Mouse (Mus musculus) adrenal gland, postnatal 25 days (tissue): ENCODE results near the gene A930018P22Rik. TPM values are rescaled to one million over a fixed set of nuclear protein-coding genes. Genes with fewer than 3 reads are reported as not detected.
A peak's percentile ranks its signal among the peaks of the same experiment; 100 is the strongest.
"Not testable (repeated sequence)": the region's sequence is repeated elsewhere in the genome, so short reads cannot be mapped to it uniquely, and the experiment has no call there.

Source experiments
- DNase-seq: peaks from one replicate; pipeline ENCODE4 v3.0.0; 2021; ENCODE audit warnings: mixed read lengths
- long read RNA-seq: library from polyadenylated mRNA; stranded (forward); transcript quantifications from one replicate; pipeline ENCODE4 v2.0.0, GENCODE M21; 2021
- total RNA-seq: library from RNA; stranded (reverse); gene quantifications from 2 replicates; pipeline ENCODE4 v1.2.3, GENCODE M21; 2021

Gene A930018P22Rik
- 0.79 and 2.4 TPM in 2 replicates for total RNA-seq
- long read RNA-seq, partial matches to known transcripts = 0 of 1 reads
- long read RNA-seq, other reads (novel, unspliced or antisense) = 0 of 1 reads

DNA sequence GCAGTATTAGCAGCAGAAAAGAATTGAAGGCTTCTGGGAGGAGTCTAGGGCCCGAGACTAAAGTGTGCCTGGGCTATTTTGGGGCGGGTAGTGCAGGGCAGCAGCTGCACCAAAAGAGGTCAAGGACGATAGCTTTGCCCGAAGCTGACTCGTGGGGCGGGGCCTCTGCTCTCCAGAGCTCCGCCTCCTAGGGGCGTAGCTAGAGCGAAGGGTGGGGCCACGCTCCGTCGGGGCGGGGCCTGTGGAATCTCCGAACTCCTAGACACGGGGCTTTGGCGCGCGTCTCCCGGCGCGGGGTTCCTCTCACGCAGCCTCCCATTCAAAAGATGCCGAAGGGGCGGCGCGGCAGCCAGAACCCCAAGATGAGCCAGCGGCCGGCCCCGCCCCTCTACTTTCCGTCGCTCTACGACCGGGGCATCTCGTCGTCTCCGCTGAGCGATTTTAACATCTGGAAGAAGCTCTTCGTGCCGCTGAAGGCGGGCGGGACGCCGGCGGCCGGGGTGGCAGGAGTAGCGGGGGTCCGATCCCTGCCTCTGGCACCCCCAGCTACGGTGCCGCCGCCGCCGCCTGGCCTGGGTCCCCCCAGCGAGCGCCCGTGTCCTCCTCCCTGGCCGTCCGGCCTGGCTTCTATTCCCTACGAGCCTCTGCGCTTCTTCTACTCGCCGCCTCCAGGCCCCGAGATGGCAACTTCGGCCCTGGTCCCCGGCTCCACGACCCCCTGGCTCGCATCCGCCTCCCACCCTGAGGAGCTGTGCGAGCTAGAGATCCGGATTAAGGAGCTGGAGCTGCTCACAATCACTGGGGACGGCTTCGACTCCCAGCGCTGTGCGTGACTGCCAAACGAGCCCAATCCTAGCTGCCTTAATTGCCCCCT lies at the start of gene A930018P22Rik:
A930018P22Rik (plus strand) TSS at position 265 of the 874 bp plus-strand sequence.
- DNase-seq = peak; percentile 95

DNA sequence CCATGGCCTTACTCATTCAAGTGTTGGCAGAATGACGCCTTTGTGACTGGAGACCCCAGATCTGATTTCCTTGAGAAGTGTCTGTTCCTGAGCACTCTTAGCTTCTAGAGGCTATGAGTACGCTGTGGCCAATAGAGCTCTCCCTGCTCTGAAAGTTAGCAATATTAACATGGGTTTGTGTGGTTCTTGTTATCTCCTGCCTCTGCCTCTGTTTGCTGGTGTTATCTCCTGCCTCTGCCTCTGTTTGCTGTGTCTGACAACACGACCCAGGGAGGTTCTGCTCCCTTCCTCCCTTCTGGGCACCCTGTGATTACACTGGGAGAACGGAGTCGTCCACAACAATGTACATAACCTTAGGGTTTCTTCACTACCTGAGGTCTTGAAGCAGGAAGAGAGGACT lies 44.3 kb upstream of the A930018P22Rik start:
- DNase-seq = not testable (repeated sequence)

DNA sequence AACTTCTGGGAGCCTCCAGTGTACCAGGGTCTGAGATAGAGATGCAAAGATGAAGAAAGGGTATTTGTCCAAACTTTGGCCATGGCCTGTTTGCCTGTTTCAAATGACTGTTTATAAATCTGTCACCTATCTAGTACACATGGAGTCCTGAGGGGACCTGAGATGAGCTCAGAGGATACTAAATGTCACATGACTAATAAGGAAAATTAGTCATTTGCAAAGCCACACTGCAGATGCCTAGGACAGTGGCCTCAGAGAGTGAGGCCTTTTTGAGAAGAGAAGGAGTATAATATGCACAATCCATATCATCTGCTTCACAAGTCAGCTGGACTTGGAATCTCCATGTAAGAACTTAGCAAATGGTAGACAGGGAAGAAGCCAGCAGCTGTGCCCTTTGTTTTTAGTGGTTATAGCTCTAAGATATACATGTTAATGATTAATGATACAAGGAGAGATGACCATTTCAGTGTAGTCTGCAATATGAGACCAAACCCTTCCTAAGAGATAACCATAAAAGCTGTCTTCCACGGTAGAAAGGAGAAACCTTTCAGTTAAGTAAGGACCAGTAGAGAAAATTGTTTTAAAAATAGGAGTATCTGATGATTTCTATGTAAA lies 41.0 kb upstream of the A930018P22Rik start:
- not testable (repeated sequence) for DNase-seq

DNA sequence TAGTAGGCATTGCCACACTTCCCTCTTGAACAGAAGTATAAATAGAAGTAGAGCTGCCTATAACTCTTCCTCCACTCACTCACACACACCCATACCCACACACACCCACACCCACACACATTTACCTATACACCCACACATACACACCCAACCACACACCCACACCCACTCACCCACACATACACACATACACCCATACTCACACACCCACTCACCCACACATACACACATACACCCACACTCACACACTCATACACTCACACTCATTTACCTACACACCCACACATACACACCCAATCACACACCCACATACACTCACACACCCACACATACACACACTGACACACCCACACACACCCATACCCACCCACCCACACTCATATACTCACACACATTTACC lies 40.1 kb upstream of the A930018P22Rik start:
- no peak for DNase-seq

DNA sequence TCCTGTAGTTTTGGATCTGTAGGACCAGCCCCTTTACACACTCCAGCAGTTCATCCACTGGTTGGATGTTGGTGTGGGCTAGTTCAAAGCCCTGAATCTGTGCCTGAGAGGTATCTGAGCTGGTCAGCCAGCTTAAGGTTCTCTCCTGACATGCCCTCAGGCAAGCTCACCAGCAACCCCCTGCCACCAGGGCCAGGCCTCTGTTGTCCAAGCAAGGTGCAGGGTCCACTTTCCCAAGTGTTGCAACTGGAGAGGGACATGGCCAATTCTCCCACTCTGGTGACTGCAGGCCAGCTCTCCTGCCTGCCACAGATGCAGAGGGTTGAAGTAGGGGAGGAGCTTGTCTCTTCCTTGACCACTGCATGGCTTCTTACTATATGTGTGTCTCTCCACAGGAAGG lies 38.5 kb upstream of the A930018P22Rik start:
- DNase-seq = not testable (repeated sequence)

DNA sequence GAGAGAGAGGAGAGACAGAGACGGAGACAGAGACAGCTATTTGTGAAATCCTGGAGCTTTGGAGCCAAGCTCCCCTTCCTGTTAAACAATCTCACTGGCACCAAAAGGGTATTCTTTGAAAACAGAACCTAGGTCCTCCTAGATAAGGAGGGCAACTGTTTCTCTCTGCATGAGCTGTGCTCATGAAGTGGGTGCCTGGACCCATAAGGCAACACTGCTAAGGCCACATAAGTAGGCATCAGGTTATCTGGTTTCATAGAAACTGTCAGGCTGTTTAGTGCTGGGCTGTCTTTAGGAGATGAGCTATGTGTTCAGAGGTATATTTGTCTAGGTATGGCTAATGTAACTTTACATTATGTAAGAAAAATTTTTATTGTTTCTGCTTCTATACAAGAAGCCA lies 35.0 kb upstream of the A930018P22Rik start:
- not testable (repeated sequence) for DNase-seq

DNA sequence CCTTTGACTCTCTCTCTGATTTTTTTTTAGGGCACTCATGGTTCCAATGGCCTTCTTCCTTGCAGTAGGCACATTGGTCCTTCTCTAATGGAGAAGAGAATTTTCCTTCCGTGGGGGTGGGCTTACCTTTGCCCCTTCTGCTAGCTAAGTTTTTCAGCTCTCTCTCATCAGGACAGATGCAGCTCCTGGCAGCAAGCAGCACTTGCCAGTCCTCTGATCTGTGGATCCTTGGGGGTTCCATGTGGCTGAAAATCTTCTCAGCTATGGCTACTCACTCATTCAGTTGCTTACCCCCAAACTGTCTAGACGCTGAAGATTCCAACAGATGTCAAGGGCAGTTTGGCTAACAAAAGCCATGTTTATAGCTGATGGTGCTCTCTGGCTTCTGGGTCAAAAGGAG lies 29.3 kb upstream of the A930018P22Rik start:
- no peak for DNase-seq

DNA sequence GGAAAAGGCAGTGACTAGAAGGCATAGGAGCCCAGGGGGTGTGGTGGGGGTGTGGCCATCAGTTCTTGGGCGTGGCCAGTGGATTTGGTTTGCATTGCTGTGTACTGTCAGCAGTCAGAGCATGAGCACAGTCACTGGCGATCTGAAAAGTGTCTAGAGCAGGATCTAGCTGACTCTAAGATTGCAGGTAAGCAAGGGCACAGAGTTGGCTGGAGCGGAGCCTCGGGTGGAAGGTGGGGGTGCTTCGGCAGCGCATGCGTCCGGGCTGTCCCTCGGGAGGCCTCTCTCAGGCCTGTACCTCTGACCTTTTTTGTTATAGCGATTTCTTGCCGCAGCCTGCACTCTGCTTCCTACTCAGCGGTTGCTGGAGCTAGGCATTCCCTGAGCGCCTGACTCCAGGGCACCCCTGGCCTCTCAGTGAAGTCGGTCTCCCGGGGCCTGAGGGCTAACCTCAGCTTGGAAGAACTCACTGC lies 26.8 kb upstream of the A930018P22Rik start, which contains the start of gene Cd59a:
Cd59a (plus strand) TSS at position 61 of the 473 bp plus-strand sequence.
- DNase-seq = peak; percentile 86

DNA sequence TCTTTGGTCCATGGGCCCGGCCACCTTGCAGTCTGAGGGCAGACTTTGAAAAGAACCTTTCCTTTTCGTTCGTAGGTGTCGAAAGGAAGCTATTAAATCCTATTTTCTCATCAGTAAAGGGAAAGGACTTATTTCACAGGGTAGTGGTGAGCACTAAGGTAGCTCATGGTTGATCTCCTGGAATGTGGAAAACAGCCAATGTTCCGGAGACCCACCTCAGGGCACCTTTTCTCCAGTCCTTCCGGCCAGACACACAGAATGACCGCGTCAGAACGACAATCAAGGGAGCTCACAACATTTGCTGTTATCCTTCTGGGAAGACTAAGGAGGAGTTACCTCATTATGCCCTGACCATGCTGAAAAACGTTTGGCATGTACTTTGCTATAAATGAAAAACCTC lies 26.3 kb upstream of the A930018P22Rik start:
- no peak for DNase-seq

DNA sequence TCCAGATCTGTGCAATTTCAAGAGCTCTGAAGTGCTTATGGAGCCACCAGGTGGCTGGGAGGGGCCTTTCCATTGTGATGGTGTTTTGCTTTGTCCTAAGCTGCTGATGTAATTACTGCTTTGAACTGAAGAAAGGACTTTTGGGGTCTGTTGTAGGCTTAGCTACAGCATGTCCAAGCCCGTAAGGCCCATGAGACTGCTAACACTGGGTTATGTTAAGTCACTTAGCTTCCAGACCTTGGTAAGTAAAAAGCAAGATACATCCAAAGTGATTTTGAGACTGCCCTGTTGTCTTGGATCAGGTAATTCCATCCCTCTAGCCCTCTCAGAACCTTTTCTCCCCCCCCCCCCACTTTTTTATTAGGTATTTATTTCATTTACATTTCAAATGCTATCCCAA lies 25.8 kb upstream of the A930018P22Rik start:
- not testable (repeated sequence) for DNase-seq

DNA sequence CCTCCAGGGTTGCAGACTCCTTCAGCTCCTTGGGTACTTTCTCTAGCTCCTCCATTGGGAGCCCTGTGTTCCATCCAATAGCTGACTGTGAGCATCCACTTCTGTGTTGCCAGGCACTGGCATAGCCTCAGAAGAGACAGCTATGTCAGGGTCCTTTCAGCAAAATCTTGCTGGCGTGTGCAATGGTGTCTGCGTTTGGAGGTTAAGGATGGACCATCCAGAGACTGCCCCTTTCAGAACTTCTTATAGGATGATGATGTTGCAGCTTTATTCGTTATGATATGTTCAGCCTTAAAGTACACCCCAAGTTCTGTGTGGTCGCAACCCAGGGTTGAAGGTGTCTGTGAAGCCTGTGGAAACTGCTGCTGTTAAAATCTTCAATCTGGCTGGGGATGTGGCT lies 25.2 kb upstream of the A930018P22Rik start:
- DNase-seq = not testable (repeated sequence)

DNA sequence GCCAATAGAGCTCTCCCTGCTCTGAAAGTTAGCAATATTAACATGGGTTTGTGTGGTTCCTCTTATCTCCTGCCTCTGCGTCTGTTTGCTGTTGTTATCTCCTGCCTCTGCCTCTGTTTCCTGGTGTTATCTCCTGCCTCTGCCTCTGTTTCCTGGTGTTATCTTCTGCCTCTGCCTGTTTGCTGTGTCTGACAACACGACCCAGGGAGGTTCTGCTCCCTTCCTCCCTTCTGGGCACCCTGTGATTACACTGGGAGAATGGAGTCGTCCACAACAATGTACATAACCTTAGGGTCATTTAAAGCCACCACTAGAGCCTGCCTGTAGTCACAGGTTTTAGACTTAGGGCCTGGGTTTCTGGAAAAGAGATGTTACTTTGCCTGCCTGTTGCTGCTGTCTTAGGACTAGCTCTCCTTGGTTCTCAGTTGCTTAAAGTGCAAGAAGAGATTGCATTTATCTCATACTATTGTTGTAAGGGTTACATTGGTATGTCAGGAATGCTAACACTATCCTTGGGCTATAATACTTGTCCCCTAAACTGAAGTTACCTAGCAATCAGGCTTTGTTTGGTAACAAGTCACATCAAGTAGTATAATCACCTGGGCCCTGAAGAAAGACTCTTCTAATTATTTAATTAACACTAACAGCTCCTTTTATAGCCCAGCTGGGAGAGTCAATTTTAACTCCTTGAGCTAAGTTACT lies 23.9 kb upstream of the A930018P22Rik start:
- no peak for DNase-seq

DNA sequence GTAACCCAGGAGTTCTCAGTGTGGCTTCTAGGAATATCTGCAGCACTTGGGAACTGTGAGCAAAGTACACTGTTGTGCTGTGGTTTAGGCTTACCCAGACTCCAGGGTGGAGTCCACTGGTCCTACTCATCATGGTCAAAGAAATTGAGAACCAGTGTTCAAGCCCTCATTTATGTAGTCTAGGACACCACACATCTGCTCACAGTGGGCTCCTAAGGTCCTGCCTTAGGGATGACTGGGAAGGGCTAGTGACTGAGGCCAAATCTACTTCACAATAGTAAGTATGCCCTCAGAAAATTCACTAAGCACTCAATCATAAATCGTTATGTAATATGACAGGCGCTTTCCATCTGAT lies 23.4 kb upstream of the A930018P22Rik start:
- no peak for DNase-seq

DNA sequence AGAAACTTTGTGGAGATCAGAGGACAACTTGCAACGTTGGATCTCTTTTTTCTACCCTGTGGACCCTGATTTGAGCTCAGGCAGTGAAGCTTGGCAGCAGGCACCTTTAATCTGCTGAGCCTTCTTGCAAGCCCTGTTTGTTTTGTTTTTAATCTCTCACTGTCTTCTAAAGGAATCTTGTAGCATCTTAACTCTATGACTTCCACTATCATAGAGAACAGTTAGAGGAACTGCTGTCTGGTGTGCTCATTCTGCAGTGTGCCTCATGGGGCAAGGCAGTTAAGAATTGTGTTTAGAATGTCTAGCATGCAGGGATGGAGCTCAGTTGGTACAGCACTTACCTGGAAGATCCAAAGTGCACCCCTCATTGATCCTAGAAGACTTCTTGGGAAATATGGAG lies 22.6 kb upstream of the A930018P22Rik start:
- DNase-seq = no peak

DNA sequence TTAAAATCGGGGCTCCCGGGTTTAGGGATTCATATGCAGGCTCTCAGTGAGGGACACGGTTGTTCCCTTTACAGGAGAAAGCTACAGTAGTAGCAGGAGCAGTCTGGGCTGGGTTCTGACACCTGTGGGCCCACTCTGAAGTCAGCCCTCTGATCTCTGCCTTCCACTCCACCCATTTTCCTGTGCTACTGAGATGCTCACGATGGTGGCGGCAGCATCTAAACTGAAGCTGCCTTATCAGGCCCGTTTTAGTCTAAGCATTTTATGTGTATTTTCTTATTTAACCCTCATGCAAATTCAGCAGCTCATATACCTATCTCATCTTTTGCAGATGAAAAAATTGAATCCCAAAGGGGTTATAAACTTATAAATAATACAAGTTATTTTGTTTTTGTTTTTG lies 17.8 kb upstream of the A930018P22Rik start:
- DNase-seq = no peak

DNA sequence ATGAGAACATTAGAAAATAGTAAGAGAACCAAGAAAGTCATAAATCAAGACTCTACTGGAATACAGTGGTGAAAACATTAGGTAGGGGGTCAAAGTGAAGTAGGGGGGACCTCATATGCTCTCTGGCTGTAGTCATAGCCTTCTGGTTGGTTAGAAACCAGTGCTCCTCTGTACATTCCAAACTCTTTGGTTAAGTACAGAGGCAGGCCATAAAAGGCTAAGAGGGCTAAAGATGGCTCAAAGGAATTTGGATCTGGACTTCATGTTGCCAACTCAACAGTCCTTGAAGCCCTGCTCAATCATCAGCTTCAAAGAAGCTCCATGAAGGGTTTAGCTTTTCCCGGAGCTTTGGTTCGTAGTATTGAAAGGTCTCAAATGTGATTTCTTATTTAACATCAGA lies 13.5 kb upstream of the A930018P22Rik start:
- DNase-seq = not testable (repeated sequence)

DNA sequence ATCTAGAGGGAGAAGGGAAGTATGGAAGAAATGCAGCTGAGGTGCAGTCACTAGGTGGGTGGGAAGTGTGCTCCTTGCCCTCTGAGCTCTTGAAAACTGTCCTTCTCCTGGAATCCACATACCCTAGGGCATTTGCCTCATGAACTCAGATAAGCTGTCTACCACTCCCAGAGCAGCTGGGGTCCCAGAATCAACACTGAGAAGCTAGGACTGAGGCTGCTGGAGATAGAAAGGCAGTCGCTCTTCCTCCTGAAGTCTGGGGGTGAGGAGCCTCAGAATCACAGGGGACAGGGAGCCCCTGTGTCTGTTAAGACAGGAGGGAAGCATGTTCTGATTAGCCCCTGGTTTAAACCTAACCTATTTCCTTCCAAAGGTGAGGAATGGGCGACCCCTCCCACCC lies 13.0 kb upstream of the A930018P22Rik start:
- no peak for DNase-seq

DNA sequence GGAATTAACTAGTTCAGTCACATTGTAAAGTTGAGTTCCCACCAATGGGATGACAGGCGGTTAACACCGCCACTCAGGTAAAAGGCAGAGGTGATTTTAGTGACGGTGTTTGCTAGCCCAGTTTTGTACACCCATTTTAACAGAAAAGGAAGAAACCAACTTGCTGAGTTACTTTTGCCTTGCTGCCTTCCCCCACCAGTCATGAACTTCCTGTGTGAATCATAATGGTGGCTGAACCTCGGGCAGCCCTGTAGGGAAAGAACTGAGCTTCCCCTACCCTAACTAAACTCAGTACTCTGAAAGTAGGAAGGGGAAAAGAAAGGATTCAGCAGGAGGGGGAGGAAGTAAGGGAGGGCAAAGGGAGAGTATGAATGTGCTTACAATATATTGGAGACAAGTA lies 12.5 kb upstream of the A930018P22Rik start:
- no peak for DNase-seq

DNA sequence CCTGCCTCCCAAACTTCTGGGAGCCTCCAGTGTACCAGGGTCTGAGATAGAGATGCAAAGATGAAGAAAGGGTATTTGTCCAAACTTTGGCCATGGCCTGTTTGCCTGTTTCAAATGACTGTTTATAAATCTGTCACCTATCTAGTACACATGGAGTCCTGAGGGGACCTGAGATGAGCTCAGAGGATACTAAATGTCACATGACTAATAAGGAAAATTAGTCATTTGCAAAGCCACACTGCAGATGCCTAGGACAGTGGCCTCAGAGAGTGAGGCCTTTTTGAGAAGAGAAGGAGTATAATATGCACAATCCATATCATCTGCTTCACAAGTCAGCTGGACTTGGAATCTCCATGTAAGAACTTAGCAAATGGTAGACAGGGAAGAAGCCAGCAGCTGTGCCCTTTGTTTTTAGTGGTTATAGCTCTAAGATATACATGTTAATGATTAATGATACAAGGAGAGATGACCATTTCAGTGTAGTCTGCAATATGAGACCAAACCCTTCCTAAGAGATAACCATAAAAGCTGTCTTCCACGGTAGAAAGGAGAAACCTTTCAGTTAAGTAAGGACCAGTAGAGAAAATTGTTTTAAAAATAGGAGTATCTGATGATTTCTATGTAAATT lies 11.3 kb upstream of the A930018P22Rik start:
- not testable (repeated sequence) for DNase-seq

DNA sequence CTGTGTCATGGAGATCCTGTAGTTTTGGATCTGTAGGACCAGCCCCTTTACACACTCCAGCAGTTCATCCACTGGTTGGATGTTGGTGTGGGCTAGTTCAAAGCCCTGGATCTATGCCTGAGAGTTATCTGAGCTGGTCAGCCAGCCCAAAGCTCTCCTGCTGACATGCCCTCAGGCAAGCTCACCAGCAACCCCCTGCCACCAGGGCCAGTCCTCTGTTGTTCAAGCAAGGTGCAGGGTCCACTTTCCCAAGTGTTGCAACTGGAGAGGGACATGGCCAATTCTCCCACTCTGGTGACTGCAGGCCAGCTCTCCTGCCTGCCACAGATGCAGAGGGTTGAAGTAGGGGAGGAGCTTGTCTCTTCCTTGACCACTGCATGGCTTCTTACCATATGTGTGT lies 9.0 kb upstream of the A930018P22Rik start:
- not testable (repeated sequence) for DNase-seq

DNA sequence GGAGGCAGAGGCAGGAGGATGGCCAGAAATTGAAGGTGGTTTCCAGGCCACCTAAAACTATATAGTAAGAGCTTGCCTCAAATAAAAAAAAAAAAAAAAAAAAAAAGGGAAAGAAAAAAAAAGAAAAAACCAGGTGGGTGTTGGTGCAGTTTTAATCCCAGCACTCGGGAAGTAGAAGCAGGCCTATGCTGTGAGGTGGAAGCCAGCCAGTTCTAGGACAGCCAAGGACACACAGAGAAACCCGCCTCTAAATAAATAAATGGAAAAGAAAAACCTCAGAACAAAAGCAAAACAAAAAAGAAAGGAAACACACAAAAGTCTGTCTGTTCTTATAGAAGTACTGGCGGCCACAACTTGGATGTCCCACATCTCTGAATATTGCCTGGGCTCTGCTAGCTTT lies 7.7 kb upstream of the A930018P22Rik start:
- peak; percentile 32 for DNase-seq

DNA sequence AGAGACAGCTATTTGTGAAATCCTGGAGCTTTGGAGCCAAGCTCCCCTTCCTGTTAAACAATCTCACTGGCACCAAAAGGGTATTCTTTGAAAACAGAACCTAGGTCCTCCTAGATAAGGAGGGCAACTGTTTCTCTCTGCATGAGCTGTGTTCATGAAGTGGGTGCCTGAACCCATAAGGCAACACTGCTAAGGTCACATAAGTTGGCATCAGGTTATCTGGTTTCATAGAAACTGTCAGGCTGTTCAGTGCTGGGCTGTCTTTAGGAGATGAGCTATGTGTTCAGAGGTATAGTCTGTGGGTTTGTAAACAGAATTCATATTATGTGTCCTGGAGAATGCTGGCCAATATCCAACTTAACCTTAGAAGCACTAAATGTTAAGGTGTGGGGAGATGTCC lies 5.4 kb upstream of the A930018P22Rik start:
- DNase-seq = not testable (repeated sequence)
